Mouse (Mus musculus) cerebellum, adult (tissue): ENCODE data around the gene Slc35e1.
A peak's percentile ranks its signal among the peaks of the same experiment; 100 is the strongest.

Experiments
- ATAC-seq: cut with Nextera tagmentation; 2 replicates; pipeline ENCODE4 v1.9.2; 2017; ENCODE audit warnings: mild to moderate bottlenecking, moderate library complexity, mixed read lengths; ENCODE audit not compliant: insufficient number of reproducible peaks, low FRiP score, low TSS enrichment

Gene Slc35e1

DNA sequence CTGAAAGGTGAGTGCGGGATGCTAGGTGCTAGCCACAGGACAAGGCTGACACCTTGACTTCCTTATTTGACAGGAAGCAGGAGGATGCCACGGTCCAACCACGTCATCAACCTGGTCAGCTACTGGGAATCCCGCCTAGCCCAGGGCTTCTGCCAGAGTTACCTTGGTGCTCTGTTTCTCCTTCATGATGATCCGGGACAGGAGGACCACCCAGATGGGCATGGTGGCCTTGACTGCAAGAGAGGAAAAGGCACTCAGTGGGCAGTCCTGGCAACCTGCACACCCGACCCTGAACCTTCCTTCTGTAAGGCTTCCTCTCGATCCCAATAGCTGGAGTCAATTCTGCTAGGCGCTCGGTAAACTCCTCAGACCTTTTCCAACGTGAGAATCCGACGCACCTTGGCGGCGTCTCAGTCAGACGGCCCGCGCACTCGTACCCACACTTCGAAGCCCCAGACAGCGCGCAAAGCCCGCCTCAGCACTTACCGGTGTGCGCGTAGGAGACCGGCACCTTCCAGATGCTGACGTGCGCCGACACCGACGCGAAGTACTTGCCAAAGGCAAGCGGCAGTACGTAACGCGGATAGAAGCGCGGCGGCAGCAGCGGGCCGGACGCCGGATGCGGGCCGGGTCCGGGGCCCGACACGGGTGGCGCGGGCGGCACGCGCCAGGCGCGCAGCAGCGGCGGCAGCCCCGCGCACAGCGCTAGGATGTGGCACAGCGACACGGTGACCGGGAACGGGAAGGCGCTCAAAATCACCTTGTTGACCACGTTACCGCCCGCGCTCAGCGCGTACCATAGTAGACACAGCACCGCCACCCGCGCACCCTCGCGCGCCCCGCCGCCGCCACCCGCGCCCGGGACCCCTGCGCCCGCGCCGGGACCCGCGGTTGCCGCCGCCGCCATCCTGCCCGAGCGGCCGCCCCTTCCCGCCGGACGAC lies at the start of gene Slc35e1:
Slc35e1 (minus strand) TSS at position 935 of the 942 bp plus-strand sequence.
- ATAC-seq: peak; percentile 38

DNA sequence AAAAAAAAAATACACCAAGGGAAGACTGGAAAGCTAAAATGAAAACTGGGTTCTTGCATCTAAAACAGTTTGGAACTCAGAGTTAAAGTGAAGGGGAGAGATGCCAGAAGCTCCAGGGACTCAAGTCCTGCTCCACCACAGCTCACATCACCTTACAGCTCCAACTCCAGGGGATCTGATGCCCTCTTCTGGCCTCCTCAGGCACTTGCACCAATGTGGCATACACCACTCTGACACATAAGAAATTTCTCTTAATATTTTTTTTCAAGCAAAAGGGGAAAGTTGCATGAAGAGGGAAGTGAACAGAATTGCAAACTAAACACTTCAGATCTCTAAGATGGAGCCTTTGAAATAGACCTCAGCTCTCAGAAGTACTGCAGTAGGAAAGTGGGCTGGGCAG lies 46.8 kb upstream of the Slc35e1 start:
- no peak for ATAC-seq

DNA sequence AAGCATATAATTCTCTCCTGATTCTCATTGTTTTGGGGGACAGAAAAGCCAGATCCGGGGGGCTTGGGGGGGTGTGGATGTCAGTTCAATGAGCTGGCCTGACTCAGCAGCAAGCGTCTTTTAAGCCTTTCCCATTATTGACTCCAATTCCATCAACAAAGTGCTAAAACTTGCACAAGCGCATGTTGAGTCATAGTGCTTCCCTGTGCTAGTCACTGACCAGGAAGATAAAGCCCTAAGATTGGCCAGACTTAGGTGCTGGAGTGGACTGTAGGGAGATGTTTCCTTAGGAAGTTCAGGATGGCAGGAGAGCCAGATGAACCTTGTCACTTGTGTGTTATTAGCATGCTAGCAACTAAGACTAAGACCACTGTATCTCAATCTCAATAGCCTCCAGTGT lies 42.5 kb upstream of the Slc35e1 start:
- ATAC-seq: no peak

DNA sequence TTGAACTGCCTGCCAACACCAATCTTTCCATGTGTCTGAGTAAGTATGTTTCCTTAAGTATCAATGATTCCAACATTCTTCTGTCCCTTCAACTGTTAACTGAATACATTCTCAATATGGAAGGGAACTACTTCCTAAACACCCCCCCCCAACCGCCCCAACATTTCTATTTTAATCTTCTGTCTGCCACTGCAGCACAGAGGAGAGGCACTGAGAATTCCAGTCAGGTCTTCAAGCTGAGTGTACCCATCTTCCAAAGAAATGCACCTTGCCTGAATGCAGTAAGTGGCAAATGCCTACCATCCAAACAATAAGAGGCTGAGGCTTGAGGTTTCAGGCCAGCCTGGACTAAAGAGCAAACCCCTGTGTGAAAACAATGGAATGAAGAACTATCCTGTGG lies 39.7 kb upstream of the Slc35e1 start:
- ATAC-seq: no peak

DNA sequence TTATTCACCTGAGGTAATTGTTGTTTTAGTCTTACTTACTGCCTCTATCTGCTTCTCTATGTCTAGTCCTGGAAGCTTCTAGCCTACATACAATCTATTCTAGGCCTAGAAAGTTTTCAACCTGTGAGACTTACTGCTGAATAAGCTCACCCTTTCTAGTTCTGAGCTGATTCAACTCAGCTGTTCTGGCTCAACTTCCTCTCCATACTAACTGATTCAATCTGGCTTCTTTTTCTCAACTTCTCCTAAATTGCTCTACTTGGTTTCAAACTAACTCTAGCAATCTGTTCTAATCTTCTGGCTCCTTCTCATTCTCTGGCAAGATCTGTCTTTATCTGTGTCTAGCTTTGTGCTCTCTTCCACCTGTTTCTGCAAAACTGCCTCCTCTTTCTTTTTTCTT lies 29.5 kb upstream of the Slc35e1 start:
- no peak for ATAC-seq

DNA sequence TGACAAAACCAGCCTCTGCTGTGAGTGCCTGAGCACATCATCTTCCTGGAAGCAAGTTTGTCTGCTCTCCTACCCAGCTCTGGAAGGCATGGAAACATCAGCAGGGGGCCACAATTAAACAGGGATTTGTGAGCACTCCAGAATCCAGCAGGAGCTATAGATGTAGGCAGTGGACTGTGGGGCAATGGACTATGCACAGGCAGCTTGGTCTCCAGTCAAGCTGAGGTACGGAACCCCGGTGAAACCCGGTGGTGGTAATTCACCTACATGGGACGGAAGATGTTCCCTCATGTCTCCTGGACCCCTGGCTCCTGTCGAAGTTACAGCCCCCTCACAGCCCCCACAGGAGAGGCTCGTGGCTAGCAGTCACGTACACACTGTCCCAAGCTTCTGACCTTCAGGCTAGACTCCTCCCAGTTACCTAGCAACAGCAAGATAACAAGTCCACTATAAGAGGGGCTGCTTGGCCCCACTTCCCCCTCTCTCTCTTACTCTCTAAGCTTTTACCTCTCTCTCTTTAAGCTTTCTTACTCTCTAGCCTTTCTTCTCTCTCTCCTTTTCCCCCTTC lies 25.1 kb upstream of the Slc35e1 start:
- ATAC-seq: no peak

DNA sequence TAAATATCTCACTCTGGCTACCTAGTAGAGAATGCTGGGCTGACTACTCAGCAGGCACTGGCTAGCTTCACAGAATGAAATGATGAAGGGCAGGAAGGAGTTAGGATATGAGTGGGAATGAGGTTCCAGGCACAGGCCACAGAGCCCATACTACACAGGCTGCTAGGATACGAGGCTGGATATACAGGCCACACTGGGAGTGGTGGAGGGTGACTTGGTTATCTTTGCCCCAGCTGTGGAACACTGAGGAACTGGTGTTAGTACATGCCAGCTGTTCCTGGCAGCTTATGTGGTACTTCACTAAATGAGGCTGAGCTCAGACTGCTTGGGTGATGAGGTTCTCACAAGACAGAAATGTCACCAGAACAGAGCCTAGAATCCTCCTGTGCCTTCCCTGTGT lies 20.7 kb upstream of the Slc35e1 start:
- no peak for ATAC-seq

DNA sequence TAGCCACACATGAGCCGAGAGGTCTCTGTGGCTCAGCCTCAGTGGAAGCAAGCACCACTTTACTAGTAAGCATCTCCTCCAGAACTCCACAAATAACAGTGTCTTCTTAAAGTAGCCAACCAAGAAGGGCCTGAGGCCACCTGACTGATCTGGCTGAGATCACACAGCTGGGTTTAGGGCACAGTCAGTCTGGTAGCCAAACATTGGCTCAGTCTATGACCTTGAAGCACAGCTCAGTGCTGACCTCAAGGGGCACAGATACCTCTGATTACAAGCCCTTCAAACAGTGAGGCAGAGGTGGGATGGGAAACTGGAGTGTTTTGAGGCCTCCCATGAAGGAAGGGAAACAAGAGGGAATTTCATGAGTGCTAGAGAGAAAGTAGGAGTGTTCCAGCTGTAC lies 20.2 kb upstream of the Slc35e1 start:
- no peak for ATAC-seq

DNA sequence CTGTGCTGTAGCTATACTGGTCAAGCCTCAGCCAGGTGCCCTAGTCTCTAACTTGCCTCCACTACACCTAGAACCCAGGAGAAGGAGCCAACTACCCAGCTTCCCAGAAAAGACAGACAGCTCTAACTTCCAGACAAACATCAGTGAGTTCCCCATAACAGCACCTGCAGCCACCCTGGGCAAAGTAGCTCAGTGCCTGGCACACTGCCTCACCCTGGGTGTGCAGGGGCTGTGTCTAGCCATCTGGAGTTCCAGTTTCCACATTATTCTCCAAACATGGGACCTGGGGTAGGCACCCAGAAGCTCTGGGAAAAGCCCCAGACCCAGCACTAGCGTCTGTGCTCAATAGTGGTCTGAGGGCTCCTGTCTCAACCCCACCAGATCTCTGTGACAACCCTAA lies 15.1 kb upstream of the Slc35e1 start:
- no peak for ATAC-seq

DNA sequence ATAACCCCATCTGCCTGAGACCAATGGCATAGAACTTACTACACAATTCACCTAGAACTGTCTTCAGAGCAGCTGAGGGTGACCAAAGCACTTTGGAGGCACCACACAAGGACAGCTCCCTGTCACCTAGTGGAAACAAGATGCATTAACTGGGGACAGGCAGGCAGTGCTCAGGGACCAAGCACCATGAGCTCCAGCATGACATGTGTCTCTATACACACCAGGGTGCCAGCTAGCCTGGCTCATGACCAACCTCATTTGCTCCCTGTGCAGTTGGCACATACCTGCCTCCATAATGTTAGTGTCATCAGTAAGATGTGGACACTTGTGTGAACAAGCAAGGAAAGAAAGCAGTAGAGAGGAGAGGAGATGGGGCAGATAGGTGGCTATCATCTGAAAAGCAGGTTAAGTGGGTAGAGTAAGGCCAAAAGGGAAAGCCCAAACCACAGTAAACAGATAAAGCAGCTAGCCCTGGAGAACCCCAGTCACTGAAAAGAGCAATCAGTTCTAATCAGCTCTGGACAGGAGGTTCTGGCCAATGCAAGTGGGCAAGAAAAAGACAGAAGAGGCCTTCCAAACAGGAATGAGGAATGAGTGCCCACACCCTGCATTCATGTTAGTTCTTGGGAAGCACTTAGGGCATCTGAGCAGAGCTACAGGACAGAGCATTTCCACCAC lies 12.4 kb upstream of the Slc35e1 start:
- no peak for ATAC-seq

DNA sequence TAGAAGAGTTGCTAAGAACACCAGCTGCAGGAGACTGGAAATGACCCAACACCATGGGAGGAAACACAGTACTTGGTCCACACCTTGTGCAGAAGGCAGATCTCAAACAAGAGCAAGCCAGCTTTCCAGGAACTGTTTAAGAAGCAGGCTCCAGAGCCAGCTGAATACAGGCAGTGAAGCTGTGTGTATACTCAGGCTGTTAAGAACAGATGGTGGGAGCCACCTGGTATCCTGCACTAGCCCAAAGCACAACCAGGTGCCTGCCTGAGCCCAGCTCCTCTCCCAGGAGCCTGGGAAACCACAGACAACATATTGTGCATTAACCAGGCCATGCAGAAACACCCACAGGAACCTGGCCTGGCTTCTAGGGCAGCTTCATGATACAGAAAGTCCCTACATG lies 11.7 kb upstream of the Slc35e1 start:
- ATAC-seq: peak; percentile 84

DNA sequence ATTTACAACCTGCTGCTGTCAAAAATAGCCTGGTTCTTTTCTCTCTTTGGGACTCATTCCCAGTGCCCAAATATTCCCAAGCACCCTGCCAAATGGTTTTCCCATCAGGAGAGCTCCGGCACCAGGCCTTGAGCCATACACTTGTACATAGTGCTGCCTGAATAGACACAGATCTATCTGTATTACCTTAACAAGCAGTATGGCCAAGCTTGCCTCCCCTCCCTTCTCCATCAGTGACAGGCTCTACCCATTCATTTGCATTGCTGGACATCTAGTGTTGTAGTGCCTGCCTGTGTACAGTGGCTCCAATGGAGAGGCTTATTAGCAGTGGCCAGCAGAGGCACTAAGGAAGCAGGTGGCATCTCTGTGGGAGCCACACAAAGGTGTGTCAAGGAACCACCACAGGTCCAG lies 8.1 kb upstream of the Slc35e1 start:
- peak; percentile 74 for ATAC-seq

DNA sequence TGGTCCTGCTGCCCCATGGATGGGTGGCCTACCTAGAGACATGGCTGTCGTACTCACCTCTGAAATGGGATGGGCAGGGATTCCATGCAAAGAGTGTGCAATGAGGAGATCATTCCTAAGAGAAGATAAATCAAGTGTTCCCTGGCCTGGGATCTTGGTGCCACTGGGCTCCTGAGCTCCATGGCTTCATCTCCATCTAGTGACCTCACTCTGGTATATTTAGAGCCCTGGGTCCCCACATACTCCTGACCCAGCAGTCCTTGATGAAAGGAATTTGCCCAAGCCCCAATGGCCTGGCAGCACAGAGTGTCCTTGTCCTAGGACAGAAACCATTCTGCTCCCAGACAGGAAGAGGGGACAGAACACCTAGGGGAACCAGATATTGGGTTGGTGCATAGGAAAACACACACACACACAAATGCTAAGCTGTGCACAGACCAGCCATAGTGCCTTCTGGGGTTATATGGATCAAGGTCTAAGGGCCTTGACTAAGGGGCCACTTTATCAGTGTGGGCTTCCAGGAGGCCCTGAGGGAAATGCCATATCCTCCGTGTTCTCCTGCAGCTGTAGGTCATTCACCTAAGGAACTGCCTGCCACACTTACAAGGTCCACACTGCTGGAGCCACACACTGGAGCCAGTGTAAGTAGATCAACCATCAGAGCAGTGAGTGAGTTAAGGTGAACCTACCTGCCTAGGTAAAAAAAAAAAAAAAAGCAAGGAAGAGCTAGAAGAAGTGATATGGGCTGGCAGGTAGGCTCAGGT lies 7.3 kb upstream of the Slc35e1 start:
- ATAC-seq: no peak

DNA sequence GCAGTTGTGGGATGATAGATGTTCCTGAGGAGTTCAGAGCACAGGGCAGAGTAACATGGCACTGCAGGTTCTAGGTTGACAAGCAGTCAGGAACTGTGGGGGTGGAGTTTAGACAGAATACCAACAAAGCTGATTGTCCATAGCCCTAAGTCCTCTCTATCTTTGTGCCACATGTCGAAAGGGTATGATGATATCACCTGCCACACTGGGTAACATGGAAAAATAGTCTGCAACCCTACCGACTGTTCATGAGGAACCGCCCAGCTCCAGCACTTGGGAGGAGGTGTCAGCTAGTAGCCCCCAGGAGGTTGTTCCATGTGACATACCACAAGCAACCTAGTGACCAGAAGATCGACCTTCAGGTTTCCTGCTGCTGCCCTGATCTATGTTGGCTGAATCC lies 6.1 kb upstream of the Slc35e1 start:
- ATAC-seq: no peak

DNA sequence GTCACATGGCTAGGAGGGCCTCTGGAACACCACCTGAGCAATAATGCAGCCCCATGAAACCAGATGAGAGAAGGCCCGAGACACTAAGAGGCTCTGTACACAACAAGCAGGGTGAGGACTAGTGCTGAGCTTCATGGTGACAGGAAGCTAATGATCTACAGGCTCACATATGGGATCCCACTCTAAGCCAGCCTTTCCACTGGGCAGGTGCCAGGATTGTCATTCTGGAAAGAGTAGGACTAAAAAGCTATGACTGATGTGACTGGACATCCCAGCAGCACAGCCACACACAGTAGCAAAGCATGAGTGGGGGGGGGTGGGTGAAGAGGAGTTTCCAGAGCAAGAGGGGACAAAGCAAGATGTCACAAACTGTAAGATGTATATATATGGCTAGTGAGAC lies 5.5 kb upstream of the Slc35e1 start:
- no peak for ATAC-seq

DNA sequence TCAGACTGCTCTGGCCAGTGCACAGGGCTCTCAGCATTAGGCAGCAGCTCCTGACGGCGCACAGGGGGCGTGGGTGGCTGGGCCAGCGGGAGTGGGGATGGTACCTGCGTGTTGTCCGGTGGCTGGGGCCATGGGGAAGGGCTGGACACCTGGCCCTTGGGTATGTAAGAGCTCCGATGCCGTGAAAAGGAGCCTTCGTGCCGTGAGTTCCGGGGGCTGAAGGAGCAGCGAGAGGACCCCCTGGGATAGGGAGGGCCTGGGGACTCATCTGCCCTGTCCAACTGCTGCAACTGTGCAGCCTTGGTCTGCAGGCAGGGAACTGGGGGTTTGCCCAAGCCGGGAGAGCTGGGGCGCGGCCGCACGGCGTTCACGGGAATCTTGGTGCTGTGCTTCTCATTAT lies 3.8 kb upstream of the Slc35e1 start:
- no peak for ATAC-seq

DNA sequence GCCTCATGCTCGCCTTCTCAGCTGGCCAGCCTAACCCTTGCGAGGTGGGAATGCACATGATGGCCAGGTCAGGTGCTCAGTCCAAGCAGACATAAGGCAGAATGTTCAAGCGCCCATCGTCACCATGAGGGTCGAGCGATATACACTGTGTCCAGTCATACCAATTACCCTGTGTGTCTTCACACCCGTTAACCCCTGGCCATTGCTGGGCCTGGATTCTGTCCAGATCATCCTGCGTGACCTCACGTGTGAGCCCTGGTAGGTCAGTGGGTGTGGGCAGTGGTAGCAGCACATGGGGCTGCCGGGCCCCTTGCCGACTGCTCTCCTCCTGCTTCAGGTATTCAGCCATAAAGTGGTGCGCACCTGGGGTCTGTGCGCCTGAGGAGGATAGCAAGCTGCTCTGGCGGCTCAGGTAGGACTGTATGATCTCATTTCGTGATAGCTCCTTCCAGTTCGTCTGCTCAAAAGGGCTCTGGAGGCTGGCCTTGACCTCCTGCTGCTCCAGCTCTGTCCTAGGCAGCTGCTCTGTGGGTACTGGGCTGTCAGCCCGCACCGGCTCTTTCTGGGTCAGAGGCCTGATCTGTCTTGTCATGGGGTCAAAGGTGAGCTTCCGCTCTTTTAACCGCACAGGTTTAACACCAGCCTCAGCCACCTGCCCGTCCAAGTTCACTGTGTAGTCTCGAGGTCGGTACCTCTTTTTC lies 3.1 kb upstream of the Slc35e1 start:
- no peak for ATAC-seq

DNA sequence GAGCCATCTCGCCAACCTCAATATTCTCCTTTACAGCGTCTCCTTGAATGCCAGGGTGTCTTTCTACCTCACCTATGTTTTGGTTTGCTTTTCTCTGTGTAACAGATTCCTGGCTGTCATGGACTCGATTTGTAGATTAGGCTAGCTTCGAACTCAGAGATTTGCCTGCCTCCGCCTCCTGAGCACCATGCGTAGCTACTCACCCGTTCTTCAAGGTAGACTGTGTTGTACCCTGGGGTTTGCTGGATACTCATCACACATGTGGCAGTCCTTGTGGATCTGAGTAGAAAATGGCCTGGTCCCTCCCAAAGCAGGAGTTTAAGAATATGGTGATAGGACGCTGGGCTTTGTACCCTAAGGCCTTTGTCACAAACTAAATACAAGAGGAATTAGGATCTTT lies 967 bp upstream of the Slc35e1 start:
- ATAC-seq: no peak

DNA sequence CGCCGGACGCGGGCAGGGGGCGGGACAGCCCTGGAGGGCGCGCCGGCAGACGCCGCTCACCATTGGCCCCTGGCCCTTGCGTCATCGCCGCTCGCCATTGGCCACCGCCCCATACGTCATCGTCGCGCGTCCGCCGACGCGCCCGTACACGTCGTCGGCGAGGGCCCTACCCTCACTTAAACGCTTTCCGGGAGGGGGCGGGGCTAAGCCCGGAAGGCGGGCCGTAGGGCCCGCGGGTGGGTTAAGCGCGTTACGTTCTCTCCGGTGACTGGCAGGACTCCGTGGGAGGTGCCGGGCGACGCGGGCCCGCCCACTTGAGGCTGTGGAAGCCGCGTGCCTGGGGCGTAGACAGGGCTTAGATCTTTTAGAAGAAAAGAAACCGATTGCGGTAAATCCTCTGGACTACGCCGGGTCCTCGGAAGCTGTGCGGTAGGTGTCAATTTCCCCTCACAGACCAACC lies 238 bp upstream of the Slc35e1 start:
- peak; percentile 89 for ATAC-seq

DNA sequence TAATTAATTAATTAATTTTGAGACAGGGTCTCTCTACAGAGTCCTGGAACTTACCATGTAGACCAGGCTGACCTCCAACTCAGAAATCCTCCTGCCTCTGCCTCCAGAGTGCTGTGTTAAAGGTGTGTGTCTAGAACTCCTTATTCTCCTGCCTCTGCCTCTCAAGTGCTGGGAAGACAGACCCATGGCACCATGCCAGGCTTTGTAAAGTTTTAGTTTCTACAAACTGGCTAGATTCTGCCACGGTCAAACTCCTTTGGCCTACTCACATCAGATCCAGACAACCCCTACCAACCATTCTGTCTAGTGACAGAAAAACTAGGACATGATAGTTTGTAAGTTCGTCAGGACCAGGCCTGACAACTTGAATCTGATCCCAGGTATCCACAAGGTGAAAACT lies 1.4 kb downstream of the Slc35e1 start:
- no peak for ATAC-seq
